Mouse (Mus musculus): Measurements from ENCODE around the gene Gm1140. TPM values are rescaled to one million over a fixed set of nuclear protein-coding genes. Genes with fewer than 3 reads are reported as not detected.
"Not testable (repeated sequence)": the region's sequence is repeated elsewhere in the genome, so short reads cannot be mapped to it uniquely, and the experiment has no call there.

Gm1140 gene
- not detected in 2 replicates for polyA plus RNA-seq (2015; fragmentation: Nextera tagmentation; extraction: Ambion mirVana)

DNA sequence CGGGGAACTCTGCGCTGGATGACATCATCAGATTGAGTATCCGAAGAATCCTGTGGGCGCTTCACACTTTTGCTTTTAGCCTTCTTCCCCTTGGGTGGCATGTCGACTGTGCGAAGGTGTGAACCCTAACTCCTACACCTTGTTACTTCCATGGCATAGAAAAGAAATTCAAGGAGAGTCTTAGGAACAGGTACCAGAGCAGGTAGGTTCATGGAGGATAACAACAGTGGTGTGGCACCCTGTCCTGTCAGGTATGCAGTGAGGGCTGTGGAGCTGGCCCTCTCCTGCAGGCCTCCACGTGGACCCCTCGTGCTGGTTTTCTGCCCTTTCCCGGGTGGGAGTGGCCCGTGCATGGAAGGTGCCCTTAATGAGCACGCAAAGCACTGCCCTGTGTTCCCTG lies at the start of gene Gm1140:
TSS of gene Gm1140 (minus strand) at position 101 of the 400 bp plus-strand sequence.
- H3K4me3 ChIP-seq; ATAC-seq (ENCODE audit: low read depth); H3K36me3 ChIP-seq; H3K9ac ChIP-seq; H3K4me2 ChIP-seq; H3K27me3 ChIP-seq; H3K27ac ChIP-seq (replicated peaks); H3K4me1 ChIP-seq (replicated peaks); H3K9me3 ChIP-seq: not testable (repeated sequence)
- 76% methylated on average over 5 of the region's 11 CpGs for WGBS

DNA sequence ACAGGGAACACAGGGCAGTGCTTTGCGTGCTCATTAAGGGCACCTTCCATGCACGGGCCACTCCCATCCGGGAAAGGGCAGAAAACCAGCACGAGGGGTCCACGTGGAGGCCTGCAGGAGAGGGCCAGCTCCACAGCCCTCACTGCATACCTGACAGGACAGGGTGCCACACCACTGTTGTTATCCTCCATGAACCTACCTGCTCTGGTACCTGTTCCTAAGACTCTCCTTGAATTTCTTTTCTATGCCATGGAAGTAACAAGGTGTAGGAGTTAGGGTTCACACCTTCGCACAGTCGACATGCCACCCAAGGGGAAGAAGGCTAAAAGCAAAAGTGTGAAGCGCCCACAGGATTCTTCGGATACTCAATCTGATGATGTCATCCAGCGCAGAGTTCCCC lies 2.0 kb upstream of the Gm1140 start, which contains the start of gene Gm14692:
TSS of gene Gm14692 (plus strand) at position 301 of the 400 bp plus-strand sequence.
- not testable (repeated sequence) for H3K4me1 ChIP-seq (replicated peaks); H3K27ac ChIP-seq (replicated peaks); H3K4me2 ChIP-seq; H3K9ac ChIP-seq; H3K9me3 ChIP-seq; H3K36me3 ChIP-seq; H3K4me3 ChIP-seq; ATAC-seq (ENCODE audit: low read depth); H3K27me3 ChIP-seq
- 89% methylated on average over 3 of the region's 10 CpGs for WGBS

Other genes starting within 250 kb of the Gm1140 start
- not detected in 2 replicates for gene Gm14692, start 2.1 kb upstream of the Gm1140 start, polyA plus RNA-seq (2015; fragmentation: Nextera tagmentation; extraction: Ambion mirVana)
- gene 4933436I01Rik, start 227.9 kb upstream of the Gm1140 start, polyA plus RNA-seq (2015; fragmentation: Nextera tagmentation; extraction: Ambion mirVana) = not detected in 2 replicates

Measured in neural tube, embryonic 13.5 days (tissue).